Mouse (Mus musculus) cerebellum, adult 8-10 months (tissue): ENCODE measurements around the gene Card14.
A peak's percentile ranks its signal among the peaks of the same experiment; 100 is the strongest.

ENCODE experiments used
- DNase-seq: peaks from one replicate; pipeline ENCODE4 v3.0.0; 2022

Card14 gene

DNA sequence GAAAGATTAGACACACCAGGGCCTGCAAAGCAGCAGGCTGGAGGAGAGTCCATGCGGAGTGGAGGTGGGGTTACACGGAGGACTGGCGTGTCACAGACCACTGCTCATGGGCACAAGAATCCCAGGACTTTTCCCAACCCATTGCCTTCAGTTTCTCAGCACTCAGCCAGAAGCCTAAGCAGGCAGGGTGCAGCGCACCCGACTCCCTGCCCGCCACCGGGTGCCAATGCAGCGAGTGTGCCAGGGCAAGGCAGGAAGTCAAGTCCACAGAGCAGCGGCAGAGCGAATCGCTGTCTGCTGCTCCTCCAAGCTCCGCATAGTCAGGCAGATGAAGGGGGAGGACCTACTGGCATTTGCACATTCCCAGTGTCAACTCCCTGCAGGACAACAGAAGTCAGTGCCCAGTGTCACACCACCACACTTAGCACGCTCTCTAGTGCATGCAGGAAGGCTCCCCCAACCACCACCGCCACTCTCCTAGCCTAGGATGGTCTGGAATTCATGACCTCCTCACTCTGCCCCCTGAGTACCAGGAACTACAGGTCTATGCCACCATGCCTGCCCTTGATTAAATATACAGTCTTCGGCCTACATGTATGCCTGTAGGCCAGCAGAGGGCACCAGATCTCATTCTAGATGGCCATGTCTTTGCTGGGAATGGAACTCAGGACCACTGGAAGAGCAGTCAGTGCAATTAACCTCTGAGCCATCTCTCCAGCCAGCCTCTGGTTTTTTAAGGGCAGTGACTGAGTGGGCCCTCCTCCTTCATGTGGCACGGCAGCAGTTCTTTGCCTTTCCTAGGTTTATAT is 2.5 kb upstream of the Card14 start:
- no peak for DNase-seq

DNA sequence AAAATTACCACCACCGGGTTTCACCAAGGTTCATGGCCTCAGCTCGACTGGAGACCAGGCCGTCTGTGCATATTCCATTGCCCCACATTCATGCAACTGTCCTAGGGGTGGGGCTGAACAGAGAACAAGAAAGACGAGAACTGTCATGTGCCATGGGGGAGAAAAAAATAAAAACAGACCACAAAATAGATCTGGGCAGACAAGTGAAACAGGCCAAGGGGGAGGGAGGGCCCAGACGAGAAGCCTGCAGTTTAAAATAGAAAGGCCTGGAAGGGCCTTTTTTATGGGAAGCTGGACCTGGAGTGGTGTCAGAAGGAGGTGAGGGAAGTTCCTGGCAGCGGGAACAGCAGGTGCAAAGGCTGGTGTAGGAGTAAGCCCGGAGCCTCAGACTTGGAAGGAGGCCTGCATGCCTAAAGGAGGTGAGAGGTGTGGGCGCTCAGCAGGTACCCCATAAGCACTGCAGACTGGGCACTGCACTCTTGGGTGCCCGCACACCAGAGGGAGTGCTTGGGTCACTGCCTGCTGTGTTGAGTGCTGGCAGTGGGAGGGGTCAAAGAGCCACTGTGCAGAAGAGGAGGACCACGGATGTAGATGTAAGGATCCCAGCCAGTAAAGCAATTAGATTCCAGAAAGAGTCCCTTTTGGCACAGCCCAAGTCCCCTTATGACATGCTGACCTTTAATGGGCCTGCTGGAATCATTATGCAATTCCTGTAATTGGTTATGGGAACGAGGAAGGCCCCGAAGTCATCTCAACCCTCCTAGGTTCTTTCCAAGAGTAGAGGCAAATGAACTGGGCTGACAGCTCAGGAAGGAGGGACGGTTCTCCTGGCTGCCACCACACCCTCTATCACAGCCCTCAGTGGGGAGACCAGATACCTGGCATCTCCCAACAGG is 558 bp upstream of the Card14 start:
- DNase-seq: no peak

DNA sequence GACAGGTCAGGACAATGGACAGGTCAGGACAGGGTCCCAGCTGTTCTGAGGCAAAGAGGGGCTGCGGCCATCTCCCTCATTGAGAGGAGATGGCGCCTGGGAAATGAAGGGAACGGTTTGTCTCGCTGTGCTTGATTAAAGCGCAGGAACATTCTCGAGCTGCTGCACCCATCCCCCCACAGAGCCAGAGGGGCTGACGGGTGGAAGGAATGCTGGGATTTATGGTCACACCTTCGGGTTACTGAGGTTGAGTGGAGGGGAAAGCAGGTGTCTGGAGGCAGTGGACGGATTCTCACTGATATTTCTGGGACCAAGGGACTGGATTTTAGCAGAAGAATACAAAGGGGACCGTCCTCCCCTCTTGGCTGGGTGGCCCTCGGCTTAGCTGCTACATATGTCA is 348 bp downstream of the Card14 start:
- no peak for DNase-seq

- no peak for DNase-seq
These were observed 3.1 kb downstream of the Card14 start for GRCm38 (mm10) chr11:119310621-119311020.

- DNase-seq: no peak
These were observed 6.8 kb downstream of the Card14 start for GRCm38 (mm10) chr11:119314252-119314936.

DNA sequence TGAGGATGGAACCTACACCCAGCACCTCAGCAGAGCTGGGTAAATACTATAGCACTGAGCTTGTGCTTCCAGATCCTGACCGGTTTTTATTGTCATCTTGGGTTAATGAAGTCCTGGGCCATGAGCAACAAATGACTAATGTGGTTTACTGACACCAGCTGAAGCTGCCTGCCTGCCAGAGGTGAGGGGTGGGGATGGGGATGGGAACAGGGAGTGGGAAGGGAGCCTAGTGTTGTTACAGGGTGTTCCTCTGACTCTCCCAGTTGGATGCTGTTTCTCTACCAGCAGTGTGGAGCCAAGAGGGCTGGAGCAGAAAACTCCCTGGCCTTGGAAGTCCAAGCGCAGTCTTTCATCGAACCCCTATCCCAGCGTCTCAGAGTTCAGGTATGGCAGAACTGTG is 9.2 kb downstream of the Card14 start:
- DNase-seq: no peak

DNA sequence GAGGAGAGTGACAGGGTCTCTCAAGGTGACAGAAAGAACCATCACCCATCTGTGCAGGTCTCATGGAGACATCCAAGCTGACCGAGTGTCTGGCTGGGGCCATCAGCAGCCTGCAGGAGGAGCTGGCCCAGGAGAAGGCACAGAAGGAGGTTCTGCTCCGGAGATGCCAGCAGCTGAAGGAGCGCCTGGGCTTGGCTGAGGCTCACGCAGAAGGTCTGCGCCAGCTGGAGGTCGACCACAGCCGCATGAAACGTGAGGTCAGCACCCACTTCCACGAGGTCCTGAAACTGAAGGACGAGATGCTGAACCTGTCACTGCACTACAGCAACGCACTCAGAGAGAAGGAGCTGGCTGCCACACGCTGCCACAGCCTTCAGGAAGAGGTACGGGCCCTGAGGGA is 15.0 kb downstream of the Card14 start:
- DNase-seq: no peak

- no peak for DNase-seq
These were observed 17.5 kb downstream of the Card14 start for GRCm38 (mm10) chr11:119325068-119325467.

GRCm38 (mm10) chr11:119330592-119330991 is 23.0 kb downstream of the Card14 start:
- no peak for DNase-seq

GRCm38 (mm10) chr11:119331970-119332369 is 24.4 kb downstream of the Card14 start:
- DNase-seq: no peak

DNA sequence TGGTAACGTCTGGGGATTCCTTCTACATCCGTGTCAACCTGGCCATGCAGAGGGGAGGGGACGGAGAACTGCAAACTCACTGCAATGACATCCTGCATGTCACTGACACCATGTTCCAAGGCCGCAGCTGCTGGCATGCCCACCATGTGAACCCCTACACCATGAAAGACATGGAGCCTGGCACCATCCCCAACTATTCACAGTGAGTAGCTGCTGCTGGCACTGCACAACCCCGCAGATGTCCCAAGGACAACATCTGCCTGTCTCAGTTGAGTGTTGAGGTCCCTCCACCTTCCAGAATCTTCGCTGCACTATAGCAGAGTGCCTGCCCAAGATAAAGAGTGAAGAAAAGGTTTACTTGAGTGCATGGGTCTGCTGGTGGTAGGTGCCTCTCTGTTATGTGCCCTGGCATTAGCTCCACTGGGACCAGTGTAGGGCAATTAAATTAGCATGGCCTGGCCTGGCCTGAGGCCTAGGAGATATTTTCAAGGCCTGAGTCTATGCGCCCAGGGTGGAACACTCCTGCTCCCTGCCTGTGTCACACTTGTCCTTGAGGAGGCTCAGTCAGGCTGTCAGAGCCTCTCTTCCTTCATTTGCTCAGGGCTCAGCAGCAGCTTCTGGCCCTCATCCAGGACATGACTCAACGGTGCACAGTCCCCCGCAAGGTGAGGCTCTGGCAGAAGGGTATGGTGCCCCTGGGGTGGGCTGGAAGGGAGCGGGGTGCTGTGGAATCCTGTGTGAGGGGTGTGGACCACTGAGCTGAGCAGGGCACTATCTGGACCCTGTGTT is 30.9 kb downstream of the Card14 start:
- no peak for DNase-seq

GRCm38 (mm10) chr11:119339179-119339578 is 31.6 kb downstream of the Card14 start:
- DNase-seq: no peak

- peak; percentile 67 for DNase-seq
These were observed 32.1 kb downstream of the Card14 start for GRCm38 (mm10) chr11:119339637-119340036.

DNA sequence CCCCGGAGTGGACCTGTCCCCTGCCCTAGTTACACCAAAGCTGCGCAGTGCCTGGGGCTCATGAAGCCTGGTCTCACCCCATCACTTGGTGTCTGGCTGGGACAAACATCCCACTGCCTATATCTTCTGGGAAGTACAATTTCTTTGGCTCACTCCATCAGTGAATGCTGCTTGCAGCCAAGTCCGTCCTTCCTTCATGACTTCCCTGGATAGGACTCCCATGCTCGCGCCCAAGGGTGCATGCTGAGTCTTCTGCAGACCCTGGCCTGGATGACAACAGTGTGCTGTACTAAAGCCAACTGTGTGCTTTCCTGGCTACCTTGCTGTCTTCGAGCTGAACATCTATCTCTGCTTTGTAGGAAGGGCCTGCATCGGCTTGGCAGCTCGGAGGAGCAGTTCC is 36.6 kb downstream of the Card14 start:
- DNase-seq: no peak

GRCm38 (mm10) chr11:119344865-119345264 is 37.3 kb downstream of the Card14 start:
- no peak for DNase-seq

DNA sequence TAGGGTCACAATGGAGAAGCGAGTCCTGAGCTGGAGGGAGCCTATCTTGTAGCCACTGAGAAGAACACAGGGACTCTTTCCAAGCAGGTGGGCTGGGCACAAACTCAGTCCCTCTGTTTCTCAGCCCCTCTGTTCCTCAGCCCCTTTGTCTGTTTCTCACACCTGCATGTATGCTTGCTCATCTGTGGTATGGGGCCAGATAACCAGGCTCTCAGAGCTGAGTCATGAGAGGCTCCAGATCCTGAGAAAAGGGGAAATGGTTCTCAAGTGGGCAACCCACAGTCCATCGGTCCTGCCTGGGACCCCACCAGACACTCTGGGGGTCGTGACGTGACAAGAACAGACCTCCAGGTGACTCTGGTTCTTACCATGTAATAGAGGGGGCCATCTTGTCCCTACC is 39.6 kb downstream of the Card14 start:
- no peak for DNase-seq

DNA sequence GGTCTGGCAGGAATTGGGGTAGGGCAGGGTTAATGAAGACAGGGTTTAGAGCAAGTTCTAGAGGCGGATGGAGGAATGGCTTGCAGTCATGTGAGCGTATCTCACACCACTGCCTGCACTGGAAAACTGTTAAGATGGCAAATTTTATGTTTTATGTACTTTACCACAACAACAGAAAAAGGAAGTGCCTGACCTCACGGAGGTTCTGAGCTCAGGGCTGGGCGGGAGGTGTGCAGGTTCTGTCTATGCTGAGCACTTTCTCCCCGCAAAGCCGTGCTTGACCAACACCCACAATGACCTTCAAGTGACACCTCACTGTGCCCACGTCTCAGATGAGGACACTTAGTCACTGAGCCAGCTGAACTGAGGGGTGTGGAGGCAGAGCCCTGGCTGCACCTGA is 44.5 kb downstream of the Card14 start:
- no peak for DNase-seq

GRCm38 (mm10) chr11:119353946-119354345 is 46.4 kb downstream of the Card14 start:
- peak; percentile 31 for DNase-seq

DNA sequence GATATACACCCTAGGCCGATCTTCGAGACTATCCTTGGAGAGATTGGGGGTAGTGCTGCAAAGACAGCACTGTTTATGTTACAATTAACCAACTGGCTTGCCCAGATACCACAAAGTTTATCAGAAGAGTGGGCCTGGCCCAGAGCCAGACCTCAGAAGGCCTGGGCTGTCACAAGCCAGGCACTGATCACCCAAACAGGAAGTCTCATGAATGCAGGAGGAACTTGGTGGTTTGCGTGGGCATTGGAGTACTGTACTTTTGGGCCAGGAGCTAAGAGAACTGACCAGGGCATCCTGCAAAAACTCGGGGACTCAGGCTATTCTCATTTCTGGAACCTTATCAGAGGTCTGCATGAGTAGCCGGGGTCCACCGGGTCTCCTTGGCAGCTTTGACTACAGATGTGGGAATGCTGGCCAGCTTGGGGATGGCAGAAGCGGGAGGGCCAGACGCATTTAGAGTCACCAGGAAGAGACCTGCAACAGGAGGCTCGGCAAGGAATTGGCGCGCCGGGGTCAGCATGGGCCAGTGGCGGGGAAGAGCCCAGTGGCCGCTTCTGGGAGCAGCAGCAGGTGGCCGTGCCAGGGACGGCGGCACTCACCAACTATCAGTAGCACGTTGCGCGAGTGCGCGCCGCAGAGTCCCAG is 47.4 kb downstream of the Card14 start:
- DNase-seq: no peak

DNA sequence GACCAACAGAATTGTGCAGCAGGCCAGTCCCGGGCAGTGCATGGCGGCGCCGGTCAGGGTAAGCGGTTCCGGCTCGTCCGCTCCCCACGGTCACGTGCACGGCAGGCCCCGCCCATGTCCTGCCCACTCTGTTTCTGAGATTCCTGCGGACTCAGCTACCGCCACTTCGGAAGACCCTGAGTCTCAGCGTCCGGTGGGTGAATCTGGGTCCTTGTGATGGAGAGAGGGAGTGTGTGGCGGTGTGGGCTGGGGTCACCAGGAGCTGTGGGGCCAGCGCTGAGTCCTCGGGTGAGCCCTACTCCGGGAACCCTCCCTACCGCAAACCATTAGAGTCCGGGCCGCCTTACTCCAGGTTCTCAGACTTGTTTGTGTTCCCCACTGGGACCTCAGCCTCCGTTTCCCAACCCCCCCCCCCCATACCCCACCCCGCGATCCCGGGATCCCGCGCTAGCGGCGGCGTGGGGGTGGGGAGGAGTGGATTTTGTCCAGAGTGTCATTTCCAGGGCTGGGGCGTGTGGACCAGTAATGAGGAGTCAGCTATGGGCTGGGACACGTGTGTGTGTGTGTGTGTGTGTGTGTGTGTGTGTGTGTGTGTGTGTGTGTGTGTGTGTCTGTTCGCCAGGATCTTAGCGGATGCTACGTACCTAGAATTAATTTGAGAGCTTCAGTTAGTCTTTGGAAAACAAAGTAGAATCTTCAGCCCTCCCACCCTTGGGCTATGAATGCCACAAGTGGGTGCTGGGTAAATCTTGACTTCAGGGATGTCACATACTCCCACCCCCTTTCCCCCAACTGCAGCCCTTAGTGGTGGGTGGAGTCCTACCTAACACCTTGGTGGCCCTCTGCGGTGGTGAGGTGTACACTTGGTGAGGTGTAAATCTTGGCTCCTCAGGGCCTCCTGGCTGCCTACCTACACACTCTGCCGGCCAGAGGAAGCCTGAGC is 48.1 kb downstream of the Card14 start, which contains the start of the genes Sgsh and Slc26a11:
Sgsh (minus strand) TSS at position 94 of the 943 bp plus-strand sequence.
Slc26a11 (plus strand) TSS at position 115 of the 943 bp plus-strand sequence.
- peak; percentile 80 for DNase-seq

GRCm38 (mm10) chr11:119359089-119359488 is 51.5 kb downstream of the Card14 start:
- no peak for DNase-seq
